Mouse (Mus musculus): ENCODE measurements around the gene Hes2.

Hes2 gene

GRCm38 (mm10) chr4:152158585-152159284 lies at the start of gene Hes2:
TSS of gene Hes2 (plus strand) at chr4:152158867.
- DNase-seq = no peak

DNA sequence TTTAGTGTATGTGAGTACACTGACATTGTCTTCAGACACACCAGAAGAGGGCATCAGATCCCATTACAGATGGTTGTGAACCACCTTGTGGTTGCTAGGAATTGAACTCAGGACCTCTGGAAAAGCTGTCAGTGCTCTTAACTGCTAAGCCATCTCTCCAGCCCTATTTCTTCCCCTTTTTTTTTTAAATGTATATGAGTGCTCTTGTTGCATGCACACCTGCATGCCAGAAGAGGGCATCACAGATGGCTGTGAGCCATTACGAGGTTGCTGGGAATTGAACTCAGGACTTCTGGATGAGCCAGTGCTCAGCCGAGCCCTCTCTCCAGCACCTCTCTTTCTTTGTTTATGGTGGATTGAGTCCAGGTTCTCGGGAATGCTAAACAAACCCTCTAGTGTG lies 49.2 kb upstream of the Hes2 start:
- no peak for DNase-seq

- no peak for DNase-seq
Observed at GRCm38 (mm10) chr4:152110689-152111088, 48.0 kb upstream of the Hes2 start.

- no peak for DNase-seq
Observed at GRCm38 (mm10) chr4:152112329-152112728, 46.3 kb upstream of the Hes2 start.

DNA sequence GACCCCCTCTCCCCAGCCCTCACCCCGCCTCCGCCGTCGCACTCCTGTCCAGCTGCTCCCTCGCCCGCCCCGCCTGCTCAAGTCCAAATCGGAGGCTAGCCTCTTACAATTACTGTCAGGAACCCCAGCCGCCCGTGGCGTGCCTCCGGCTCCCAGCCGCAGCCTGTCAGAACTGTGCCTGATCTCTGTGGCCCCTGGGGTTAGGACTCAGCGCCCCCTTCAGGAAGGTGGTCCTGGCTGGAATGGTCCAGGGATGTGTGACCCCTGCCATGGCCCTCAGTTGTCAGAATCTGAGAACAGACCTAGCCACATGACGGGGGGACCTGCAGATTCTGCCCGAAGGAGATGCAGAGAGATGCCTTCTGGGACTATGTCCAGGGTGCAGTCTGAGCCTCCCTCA lies 44.6 kb upstream of the Hes2 start:
- DNase-seq = no peak

- DNase-seq = no peak
Observed at GRCm38 (mm10) chr4:152115921-152116612, 42.6 kb upstream of the Hes2 start, which contains the start of gene Tnfrsf25. TSS of gene Tnfrsf25 (plus strand) at chr4:152115934.

GRCm38 (mm10) chr4:152117538-152117937 lies 41.1 kb upstream of the Hes2 start:
- no peak for DNase-seq

GRCm38 (mm10) chr4:152119396-152120292 lies 39.0 kb upstream of the Hes2 start:
- peak; percentile 68 for DNase-seq

GRCm38 (mm10) chr4:152120311-152121182 lies 38.1 kb upstream of the Hes2 start:
- DNase-seq = no peak

DNA sequence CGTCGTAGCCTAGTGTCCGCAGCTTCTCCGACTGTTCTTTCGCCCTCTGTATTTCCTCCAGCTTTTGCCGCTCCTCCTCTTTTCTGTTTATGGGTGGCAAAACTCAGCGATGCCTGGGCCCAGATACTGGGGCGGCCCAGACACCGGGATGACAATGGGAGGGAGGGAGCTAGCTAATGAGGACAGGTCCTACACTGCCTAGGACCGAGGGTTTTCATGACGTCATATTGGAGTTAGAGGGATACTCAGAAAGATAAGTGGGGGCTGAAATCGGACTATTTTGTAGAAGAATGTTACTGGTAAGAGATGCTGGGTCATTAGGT lies 37.5 kb upstream of the Hes2 start:
- DNase-seq = no peak

GRCm38 (mm10) chr4:152124361-152124961 lies 34.2 kb upstream of the Hes2 start:
- DNase-seq = no peak

- no peak for DNase-seq
Observed at GRCm38 (mm10) chr4:152125161-152126025, 33.3 kb upstream of the Hes2 start.

DNA sequence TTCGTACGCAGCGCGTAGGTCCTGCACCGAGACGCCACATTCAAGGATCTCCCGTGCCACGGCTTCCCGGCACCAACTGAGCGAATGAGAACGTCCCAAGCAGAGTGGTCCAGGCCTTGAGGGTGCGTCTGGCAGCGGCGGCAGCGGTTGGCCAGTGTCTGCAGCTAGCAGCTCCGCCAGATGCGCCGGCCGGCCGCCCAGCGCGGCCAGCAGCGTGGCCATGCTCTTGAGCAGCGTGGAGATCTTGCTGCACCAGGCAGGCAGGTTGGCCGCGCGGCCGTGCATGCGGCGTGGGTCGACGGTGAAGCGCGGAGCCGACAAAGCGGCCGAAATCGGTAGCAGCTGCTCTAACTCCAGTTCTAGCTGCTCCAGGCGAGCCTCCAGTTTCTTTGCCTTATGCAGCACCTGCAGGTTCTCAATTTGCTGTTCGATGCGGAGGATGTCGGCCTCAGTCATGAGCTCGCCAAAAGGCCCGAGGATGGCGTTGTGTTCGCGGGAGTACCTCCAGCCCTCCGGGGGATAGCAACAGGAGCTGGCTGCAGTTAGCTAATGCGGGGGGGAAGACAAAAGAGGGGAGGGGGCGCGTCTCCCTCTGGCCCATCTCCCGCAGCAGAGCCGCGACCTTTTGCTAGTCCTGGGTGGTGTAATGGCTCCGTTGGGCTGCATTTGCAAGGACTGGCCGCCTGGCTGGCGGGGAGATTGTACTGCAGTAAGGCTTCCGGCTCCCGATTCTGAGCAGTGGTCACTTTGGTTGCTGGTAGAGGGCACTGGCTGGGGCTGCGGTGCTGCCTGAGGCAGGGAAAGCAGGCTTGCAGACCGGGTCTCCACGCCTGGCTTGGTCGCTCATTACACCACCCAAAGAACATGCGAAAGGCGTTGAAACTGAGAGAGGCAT lies 32.4 kb upstream of the Hes2 start:
- DNase-seq = no peak

DNA sequence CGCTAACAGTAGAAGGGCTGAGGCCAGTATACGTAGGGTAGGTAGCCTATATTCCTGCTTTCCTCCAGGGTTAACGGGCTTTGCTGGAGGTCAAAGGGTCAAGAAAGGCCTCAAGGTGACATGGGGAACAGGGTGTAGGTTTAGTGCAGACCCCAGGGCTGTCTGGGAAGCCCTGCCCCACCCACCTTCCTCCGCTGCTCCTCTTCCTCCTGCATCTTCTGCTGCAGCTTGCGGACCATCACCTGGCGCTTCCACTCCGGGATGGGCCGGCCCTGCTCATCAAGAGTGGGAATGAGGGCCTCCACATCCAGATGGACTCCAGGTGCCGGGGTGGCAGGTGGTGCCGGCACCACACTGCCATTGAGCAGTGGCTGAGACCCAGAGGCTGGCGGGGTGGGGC lies 30.8 kb upstream of the Hes2 start:
- DNase-seq = no peak

GRCm38 (mm10) chr4:152128784-152129183 lies 29.9 kb upstream of the Hes2 start:
- peak; percentile 83 for DNase-seq

DNA sequence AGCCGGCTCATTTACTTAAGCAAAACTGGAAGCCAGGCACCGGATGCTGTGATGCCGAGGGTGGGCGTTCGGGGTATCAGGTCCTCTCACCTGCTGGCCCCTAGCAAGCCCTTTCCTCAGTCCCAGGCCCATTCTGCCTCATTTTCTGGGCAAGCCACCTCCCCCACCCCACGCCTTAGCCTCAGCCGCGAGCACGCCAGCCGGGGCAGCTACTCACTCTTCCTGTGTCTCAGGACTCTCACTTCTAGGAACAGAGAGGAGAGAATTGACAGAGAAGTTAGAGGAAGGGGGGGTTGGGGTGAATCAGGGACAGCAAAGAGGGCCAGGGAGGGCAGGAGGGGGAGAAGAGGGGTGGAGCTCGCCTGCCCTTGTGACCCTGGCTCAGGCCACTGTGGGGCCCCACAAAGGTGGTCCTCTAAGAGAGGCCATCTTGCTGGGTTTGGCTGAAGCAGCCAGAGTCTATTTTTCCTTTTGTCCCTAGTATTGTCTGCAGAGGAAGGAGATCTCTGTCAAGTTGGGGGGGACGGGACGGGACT lies 29.2 kb upstream of the Hes2 start:
- DNase-seq = no peak

GRCm38 (mm10) chr4:152130771-152131653 lies 27.7 kb upstream of the Hes2 start:
- peak; percentile 81 for DNase-seq
